Mouse (Mus musculus): ENCODE measurements at regions not wholly inside any gene's neighbourhood (a gene's known extent, or its start where the extent isn't known, plus 50 kb on each side); places are given as distances from the start of the nearest gene placed in this dataset.
A peak's percentile ranks its signal among the peaks of the same experiment; 100 is the strongest.

GRCm38 (mm10) chr17:83276000-83276891 is 61.2 kb downstream of the Pkdcc start:
- peak overlapping the region; percentile 78 for H3K4me2 ChIP-seq (ENCODE audit: low read length)
- peak overlapping the region; percentile 63 for H3K9ac ChIP-seq (ENCODE audit: low read depth, low read length)
- ATAC-seq (replicated peaks; ENCODE audit: low FRiP score, low read depth) (peak; percentile 80), DNase-seq (ENCODE audit: low spot score) (peak; percentile 92)
- no peaks in the 10 kb centered on the region for H3K36me3 ChIP-seq (ENCODE audit: insufficient read depth, low read length)
- peaks cover 21% of the 10 kb centered on the region for H3K4me1 ChIP-seq (replicated peaks; ENCODE audit: insufficient read depth, low read length)
- peak; percentile 26; the same call in 1 of the 2 replicates for TF ChIP-seq CTCF (IDR thresholded peaks at IDR 0.05; ENCODE audit: low read depth)
- H3K4me3 ChIP-seq (replicated peaks; ENCODE audit: low read depth, low read length) = peak overlapping the region; percentile 40
- no peaks in the 10 kb centered on the region for H3K9me3 ChIP-seq (replicated peaks; ENCODE audit: low read length)
- H3K27me3 ChIP-seq (ENCODE audit: insufficient read depth, low read length) = 0 out of 2 replicates have a peak, but pooled peaks cover 6% of the 10 kb centered on the region
- 3% methylated on average over 39 of the region's 64 CpGs for WGBS
- H3K27ac ChIP-seq = peak overlapping the region; percentile 85

DNA sequence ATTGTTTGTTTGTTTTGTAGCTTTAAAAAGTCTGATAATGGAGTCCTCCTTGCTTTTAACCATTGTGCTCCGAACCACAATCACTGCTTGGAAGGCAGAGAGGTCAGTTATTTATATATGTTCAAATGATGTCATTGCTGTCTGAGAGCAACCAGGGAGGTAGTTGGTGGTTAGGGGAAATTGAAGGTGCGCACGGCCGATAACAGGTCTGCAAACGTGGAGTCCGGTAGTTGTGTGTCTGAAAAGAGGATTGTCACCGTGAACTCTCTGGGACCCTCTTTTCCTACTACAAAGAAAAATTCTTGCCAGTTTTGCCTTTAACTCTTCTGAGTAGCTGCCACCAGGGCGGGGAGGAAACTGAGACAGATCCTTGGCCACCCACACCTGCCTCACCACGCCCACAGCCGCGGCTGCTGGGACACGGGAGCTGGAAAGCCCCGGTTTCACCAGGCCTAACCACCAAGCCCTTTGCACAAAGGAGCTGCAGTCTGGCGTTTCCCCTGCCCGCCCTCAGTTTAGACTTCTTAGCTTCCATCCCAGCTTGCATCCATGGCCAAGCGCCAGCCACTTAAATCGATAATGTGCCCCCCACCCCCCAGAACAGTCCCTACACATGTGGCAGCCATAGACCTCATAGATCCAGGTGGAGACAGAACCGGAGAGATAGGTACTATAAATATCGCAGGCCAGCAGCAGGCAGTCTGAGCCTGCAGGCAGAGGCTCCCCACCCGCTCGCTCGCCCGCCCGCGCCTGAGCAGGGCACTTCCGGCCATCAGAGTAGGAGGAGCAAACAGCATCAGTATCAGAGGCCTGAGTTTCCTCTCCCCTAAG is 62.2 kb downstream of the Pkdcc start:
- peak; percentile 84 for DNase-seq (ENCODE audit: low spot score)
- WGBS = 26% methylated on average over 26 of the region's 26 CpGs
- peak overlapping the region; percentile 78 for H3K4me2 ChIP-seq (ENCODE audit: low read length)
- peak overlapping the region; percentile 36; the same call in 1 of the 2 replicates for H3K9ac ChIP-seq (ENCODE audit: low read depth, low read length)
- H3K4me3 ChIP-seq (replicated peaks; ENCODE audit: low read depth, low read length) = peak overlapping the region; percentile 11; the same call in 1 of the 2 replicates
- 0 out of 2 replicates have a peak, but pooled peaks cover 6% of the 10 kb centered on the region for H3K27me3 ChIP-seq (ENCODE audit: insufficient read depth, low read length)
- TF ChIP-seq CTCF (IDR thresholded peaks at IDR 0.05; ENCODE audit: low read depth) = no peak
- no peaks in the 10 kb centered on the region for H3K9me3 ChIP-seq (replicated peaks; ENCODE audit: low read length)
- no peaks in the 10 kb centered on the region for H3K36me3 ChIP-seq (ENCODE audit: insufficient read depth, low read length)
- H3K27ac ChIP-seq = peak overlapping the region; percentile 85
- peak; percentile 48; the same call in 1 of the 2 replicates for ATAC-seq (replicated peaks; ENCODE audit: low FRiP score, low read depth)
- peaks cover 21% of the 10 kb centered on the region for H3K4me1 ChIP-seq (replicated peaks; ENCODE audit: insufficient read depth, low read length)

DNA sequence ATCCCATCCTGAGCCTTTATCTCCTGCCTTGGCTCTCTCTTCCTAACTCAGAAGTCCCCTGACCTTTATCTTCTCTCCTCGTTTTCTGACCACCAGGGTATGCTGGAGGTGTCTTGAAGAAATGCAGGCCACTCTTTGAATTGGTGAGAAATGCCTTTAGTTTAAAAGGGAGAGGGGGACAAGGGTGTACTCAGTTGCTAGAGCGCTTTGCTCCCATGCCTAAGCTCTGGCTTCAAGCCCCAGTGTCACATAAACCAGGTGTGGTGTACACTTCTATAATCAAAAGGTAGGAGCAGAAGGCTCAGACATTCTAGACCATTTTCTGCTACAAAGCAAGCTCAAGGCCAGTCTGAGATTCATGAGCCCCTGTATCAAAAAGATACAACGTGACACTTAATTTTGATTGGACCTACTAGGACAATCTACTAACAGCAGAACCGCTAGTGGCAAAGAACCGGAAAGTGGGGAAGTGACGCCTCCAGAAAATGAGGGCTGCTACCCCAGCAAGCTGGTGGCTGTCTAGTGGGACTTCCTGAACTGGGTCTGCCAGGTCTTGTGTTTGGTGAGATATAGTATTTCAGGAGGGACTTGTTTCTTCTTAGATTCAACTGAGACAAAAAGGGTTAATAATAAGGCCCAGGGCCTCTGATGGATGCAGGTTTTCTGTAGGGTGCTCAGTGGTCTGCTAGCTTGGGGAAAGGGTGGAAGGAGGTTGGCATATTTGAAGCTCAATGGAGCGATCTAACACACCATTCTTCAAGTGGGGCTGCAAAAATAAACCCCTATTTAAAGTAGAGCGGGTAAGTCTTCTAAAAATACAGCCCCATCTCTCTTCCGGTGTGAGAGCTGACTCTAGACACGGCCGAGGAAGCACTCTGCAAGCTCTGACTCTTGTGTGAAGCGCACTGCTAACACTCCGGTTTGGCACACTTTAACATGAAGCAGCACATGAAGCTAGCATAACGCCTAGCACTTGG is 63.1 kb downstream of the Pkdcc start:
- H3K4me1 ChIP-seq (replicated peaks; ENCODE audit: insufficient read depth, low read length) = peaks cover 21% of the 10 kb centered on the region
- no peaks in the 10 kb centered on the region for H3K9me3 ChIP-seq (replicated peaks; ENCODE audit: low read length)
- peak overlapping the region; percentile 78 for H3K4me2 ChIP-seq (ENCODE audit: low read length)
- TF ChIP-seq CTCF (IDR thresholded peaks at IDR 0.05; ENCODE audit: low read depth) = peak; percentile 41; the same call in 1 of the 2 replicates
- no peak overlapping the region for H3K4me3 ChIP-seq (replicated peaks; ENCODE audit: low read depth, low read length)
- WGBS = 78% methylated on average over 14 of the region's 14 CpGs
- H3K9ac ChIP-seq (ENCODE audit: low read depth, low read length) = no peak overlapping the region
- H3K27me3 ChIP-seq (ENCODE audit: insufficient read depth, low read length) = no peaks in the 10 kb centered on the region
- DNase-seq (ENCODE audit: low spot score) (no peak), ATAC-seq (replicated peaks; ENCODE audit: low FRiP score, low read depth) (no peak)
- H3K27ac ChIP-seq = peak overlapping the region; percentile 85; the same call in 1 of the 2 replicates
- H3K36me3 ChIP-seq (ENCODE audit: insufficient read depth, low read length) = no peaks in the 10 kb centered on the region

- WGBS = 58% methylated on average over 3 of the region's 3 CpGs
- ATAC-seq (replicated peaks; ENCODE audit: low FRiP score, low read depth) = no peak
- Histone ChIP-seq H3K27ac (no peak overlapping the region), H3K9ac (ENCODE audit: low read depth, low read length) (no peak overlapping the region), H3K9me3 (replicated peaks; ENCODE audit: low read length) (no peaks in the 10 kb centered on the region), H3K27me3 (ENCODE audit: insufficient read depth, low read length) (no peaks in the 10 kb centered on the region), H3K4me1 (replicated peaks; ENCODE audit: insufficient read depth, low read length) (no peaks in the 10 kb centered on the region), H3K36me3 (ENCODE audit: insufficient read depth, low read length) (no peaks in the 10 kb centered on the region), H3K4me3 (replicated peaks; ENCODE audit: low read depth, low read length) (no peak overlapping the region), H3K4me2 (ENCODE audit: low read length) (no peak overlapping the region)
- TF ChIP-seq CTCF (IDR thresholded peaks at IDR 0.05; ENCODE audit: low read depth) = no peak
- no peak for DNase-seq (ENCODE audit: low spot score)
These were observed 67.4 kb upstream of the Eml4 start for GRCm38 (mm10) chr17:83283328-83283727.

GRCm38 (mm10) chr17:83287381-83288142 is 63.2 kb upstream of the Eml4 start:
- Histone ChIP-seq H3K27me3 (ENCODE audit: insufficient read depth, low read length) (no peaks in the 10 kb centered on the region), H3K4me2 (ENCODE audit: low read length) (0 out of 2 replicates have a peak overlapping the region, but pooled peaks have one; percentile 15), H3K36me3 (ENCODE audit: insufficient read depth, low read length) (no peaks in the 10 kb centered on the region), H3K9me3 (replicated peaks; ENCODE audit: low read length) (no peaks in the 10 kb centered on the region), H3K9ac (ENCODE audit: low read depth, low read length) (no peak overlapping the region), H3K4me1 (replicated peaks; ENCODE audit: insufficient read depth, low read length) (no peaks in the 10 kb centered on the region), H3K4me3 (replicated peaks; ENCODE audit: low read depth, low read length) (no peak overlapping the region), H3K27ac (no peak overlapping the region)
- no peak for TF ChIP-seq CTCF (IDR thresholded peaks at IDR 0.05; ENCODE audit: low read depth)
- 0 out of 2 replicates have a peak, but pooled peaks have one; percentile 36 for ATAC-seq (replicated peaks; ENCODE audit: low FRiP score, low read depth)
- DNase-seq (ENCODE audit: low spot score) = no peak
- WGBS = 59% methylated on average over 6 of the region's 6 CpGs

Data from kidney, postnatal 0 days (tissue).